In genomic region chr4:34499731-34500130, GRCm38 (mm10) we compare ENCODE assay signal across 12 mouse cellular contexts. TPM values are rescaled to one million over a fixed set of nuclear protein-coding genes. Genes with fewer than 3 reads are reported as not detected.
DNase-seq lines count a peak whose midpoint lies in the region; ATAC-seq lines count a peak whose summit lies in the region.
"Had no signal": no experiment of that assay in that cellular context is flagged by ENCODE, and none has a peak within 500 bp of the region (broad histone marks: within the 10 kb centered on the region; RNA-seq: fewer than 3 reads in every experiment).

No protein-coding gene starts in this region.

- peak; percentile 31 for DNase-seq in brain, adult 2 months (ENCODE audit: low read depth, low spot score)
- DNase-seq in cerebellum, adult 11-12 months = peak; percentile 34
- DNase-seq in cerebellum, adult 9-10 months = peak; percentile 34
- DNase-seq in cerebellum, postnatal 25 days = peak; percentile 39 to 40
- DNase-seq in thymus, postnatal 4 days = no peak
- DNase-seq: adrenal gland, adult 2 months; adrenal gland, postnatal 25 days; gastrocnemius, postnatal 10 days; heart, adult 18-20 months; kidney, adult 2 months had no signal

- no peak for ATAC-seq in monocyte, adult 5-6 weeks (replicated peaks; ENCODE audit: insufficient number of reproducible peaks, low FRiP score, low TSS enrichment, poor library complexity, severe bottlenecking)
- ATAC-seq: forebrain, embryonic 15.5 days had no signal

RNA-seq across cellular contexts. Expression of gene Akirin2, which starts 51.0 kb away (rescaled TPM):
- 51.4 to 79.7 TPM (median 64.7 TPM) in 3 replicates for total RNA-seq in monocyte, adult 5-6 weeks (2017)
